In genomic region chr13:13862941-13863340, GRCm38 (mm10) we compare ENCODE assay signal across 16 mouse cellular contexts.
DNase-seq lines count a peak whose midpoint lies in the region; ATAC-seq and TF ChIP-seq lines count a peak whose summit lies in the region.
"Had no signal": no experiment of that assay in that cellular context is flagged by ENCODE, and none has a peak within 500 bp of the region (broad histone marks: within the 10 kb centered on the region; RNA-seq: fewer than 3 reads in every experiment).

No protein-coding gene starts in this region.

- no peak overlapping the region for H3K27ac ChIP-seq in liver, embryonic 11.5 days (ENCODE audit: low read depth, low read length)
- no peak overlapping the region for H3K27ac ChIP-seq in kidney, postnatal 0 days
- no peak overlapping the region for H3K27ac ChIP-seq in liver, embryonic 14.5 days
- no peak overlapping the region for H3K27ac ChIP-seq in forebrain, embryonic 13.5 days
- H3K27ac ChIP-seq: embryonic facial prominence, embryonic 12.5 days; limb, embryonic 10.5 days; neural tube, embryonic 12.5 days had no signal

- ATAC-seq in liver, embryonic 11.5 days (replicated peaks; ENCODE audit: low FRiP score): no peak; the same call in 1 of the 2 replicates
- peak; percentile 85 for ATAC-seq in kidney, postnatal 0 days (replicated peaks; ENCODE audit: low FRiP score, low read depth)
- ATAC-seq in liver, embryonic 14.5 days (ENCODE audit: insufficient read depth): 0 out of 2 replicates have a peak, but pooled peaks have one; percentile 21
- no peak for ATAC-seq in forebrain, embryonic 13.5 days

- DNase-seq in liver: peak; percentile 14
- no peak for DNase-seq in liver, embryonic 11.5 days (ENCODE audit: low spot score)
- no peak for DNase-seq in kidney, postnatal 0 days (ENCODE audit: low spot score)
- peak in 1 of 3 experiments; percentile 1 for DNase-seq in liver, embryonic 14.5 days (ENCODE audit: low read depth in 3 of 3, low spot score in 3 of 3)
- no peak for DNase-seq in ovary, postnatal 14 days (ENCODE audit: low spot score)
- DNase-seq in urinary bladder, adult 2 months (ENCODE audit: low spot score): no peak
- DNase-seq in spleen, postnatal 10 days (ENCODE audit: low spot score in 2 of 2): no peak
- DNase-seq: B cell, adult 2 months; cerebellum, adult 11 months; cerebellum, postnatal 25 days; thymus, postnatal 25 days had no signal

- no peak overlapping the region for H3K4me2 ChIP-seq in liver, embryonic 11.5 days
- H3K4me2 ChIP-seq in kidney, postnatal 0 days (ENCODE audit: low read length): no peak overlapping the region
- H3K4me2 ChIP-seq in liver, embryonic 14.5 days (ENCODE audit: low read depth): no peak overlapping the region
- no peak overlapping the region for H3K4me2 ChIP-seq in forebrain, embryonic 13.5 days
- H3K4me2 ChIP-seq: embryonic facial prominence, embryonic 12.5 days; neural tube, embryonic 12.5 days had no signal

- WGBS in liver, embryonic 11.5 days: 53% methylated on average over 6 of the region's 6 CpGs
- WGBS in kidney, postnatal 0 days: 37% methylated on average over 6 of the region's 6 CpGs
- 52% methylated on average over 6 of the region's 6 CpGs for WGBS in liver, embryonic 14.5 days (ENCODE audit: insufficient replicate concordance)
- WGBS in forebrain, embryonic 13.5 days: 52% methylated on average over 6 of the region's 6 CpGs

- no peak for TF ChIP-seq EP300 in liver, embryonic 14.5 days (IDR thresholded peaks at IDR 0.05; ENCODE audit: low read depth)

- H3K27me3 ChIP-seq in liver, embryonic 11.5 days (replicated peaks; ENCODE audit: control insufficient read depth, insufficient read depth, low read length): no peaks in the 10 kb centered on the region
- H3K27me3 ChIP-seq in kidney, postnatal 0 days (ENCODE audit: insufficient read depth, low read length): no peaks in the 10 kb centered on the region
- H3K27me3 ChIP-seq in liver, embryonic 14.5 days (ENCODE audit: control insufficient read depth, insufficient read depth, low read length): no peaks in the 10 kb centered on the region
- H3K27me3 ChIP-seq in forebrain, embryonic 13.5 days: no peaks in the 10 kb centered on the region
- H3K27me3 ChIP-seq: embryonic facial prominence, embryonic 12.5 days; megakaryocyte, embryonic 14.5 days; neural tube, embryonic 12.5 days had no signal

- no peak for TF ChIP-seq CTCF in kidney, postnatal 0 days (IDR thresholded peaks at IDR 0.05; ENCODE audit: low read depth)
- no peak for TF ChIP-seq CTCF in liver, embryonic 14.5 days (IDR thresholded peaks at IDR 0.05; ENCODE audit: low read depth)

- H3K4me1 ChIP-seq in liver, embryonic 11.5 days (replicated peaks; ENCODE audit: control insufficient read depth, insufficient read depth, low read length): no peaks in the 10 kb centered on the region
- H3K4me1 ChIP-seq in kidney, postnatal 0 days (replicated peaks; ENCODE audit: insufficient read depth, low read length): no peaks in the 10 kb centered on the region
- no peaks in the 10 kb centered on the region for H3K4me1 ChIP-seq in liver, embryonic 14.5 days (replicated peaks; ENCODE audit: control insufficient read depth in 2 of 2, insufficient read depth in 2 of 2, low read length in 1 of 2)
- no peaks in the 10 kb centered on the region for H3K4me1 ChIP-seq in forebrain, embryonic 13.5 days
- H3K4me1 ChIP-seq: embryonic facial prominence, embryonic 12.5 days; limb, embryonic 10.5 days; neural tube, embryonic 12.5 days had no signal

- H3K9me3 ChIP-seq in liver, embryonic 11.5 days (ENCODE audit: control insufficient read depth, low read length): no peaks in the 10 kb centered on the region
- no peaks in the 10 kb centered on the region for H3K9me3 ChIP-seq in kidney, postnatal 0 days (replicated peaks; ENCODE audit: low read length)
- no peaks in the 10 kb centered on the region for H3K9me3 ChIP-seq in liver, embryonic 14.5 days (ENCODE audit: control insufficient read depth, low read length)
- H3K9me3 ChIP-seq in forebrain, embryonic 13.5 days (replicated peaks): no peaks in the 10 kb centered on the region
- H3K9me3 ChIP-seq: embryonic facial prominence, embryonic 12.5 days; limb, embryonic 10.5 days; megakaryocyte, embryonic 14.5 days; neural tube, embryonic 12.5 days had no signal

- no peak overlapping the region for H3K9ac ChIP-seq in liver, embryonic 11.5 days (ENCODE audit: low read depth, low read length)
- H3K9ac ChIP-seq in kidney, postnatal 0 days (ENCODE audit: low read depth, low read length): no peak overlapping the region
- no peak overlapping the region for H3K9ac ChIP-seq in liver, embryonic 14.5 days (replicated peaks)
- H3K9ac ChIP-seq in forebrain, embryonic 13.5 days: no peak overlapping the region
- H3K9ac ChIP-seq: embryonic facial prominence, embryonic 12.5 days; neural tube, embryonic 12.5 days had no signal

- H3K36me3 ChIP-seq in liver, embryonic 11.5 days (ENCODE audit: control insufficient read depth, insufficient read depth, low read length): no peaks in the 10 kb centered on the region
- no peaks in the 10 kb centered on the region for H3K36me3 ChIP-seq in kidney, postnatal 0 days (ENCODE audit: insufficient read depth, low read length)
- H3K36me3 ChIP-seq in liver, embryonic 14.5 days (replicated peaks; ENCODE audit: control insufficient read depth, insufficient read depth, low read depth): no peaks in the 10 kb centered on the region
- H3K36me3 ChIP-seq in forebrain, embryonic 13.5 days (ENCODE audit: poor library complexity, severe bottlenecking): no peaks in the 10 kb centered on the region
- H3K36me3 ChIP-seq: embryonic facial prominence, embryonic 12.5 days; limb, embryonic 10.5 days; neural tube, embryonic 12.5 days had no signal

- H3K4me3 ChIP-seq in liver, embryonic 11.5 days (ENCODE audit: low read depth, low read length): no peak overlapping the region
- H3K4me3 ChIP-seq in kidney, postnatal 0 days (replicated peaks; ENCODE audit: low read depth, low read length): no peak overlapping the region
- H3K4me3 ChIP-seq in liver, embryonic 14.5 days (ENCODE audit: insufficient read depth in 1 of 2, low read depth in 2 of 2, low read length in 2 of 2): no peak overlapping the region
- no peak overlapping the region for H3K4me3 ChIP-seq in forebrain, embryonic 13.5 days
- H3K4me3 ChIP-seq: embryonic facial prominence, embryonic 12.5 days; limb, embryonic 10.5 days; megakaryocyte, embryonic 14.5 days; neural tube, embryonic 12.5 days had no signal

Comparison
In these comparisons a context has a peak if more than half of its experiments do, and no peak if none do; other contexts are left out.
1. ATAC-seq: peak in kidney, postnatal 0 days (single experiment) and liver, embryonic 14.5 days (single experiment); none in liver, embryonic 11.5 days (single experiment) and forebrain, embryonic 13.5 days (single experiment).